Mouse (Mus musculus): ENCODE results near the gene Dctpp1. TPM values are rescaled to one million over a fixed set of nuclear protein-coding genes. Genes with fewer than 3 reads are reported as not detected.

Dctpp1 gene
- 205 and 228 TPM in 2 replicates for polyA plus RNA-seq (2014; fragmentation: Nextera tagmentation; extraction: Ambion mirVana)

DNA sequence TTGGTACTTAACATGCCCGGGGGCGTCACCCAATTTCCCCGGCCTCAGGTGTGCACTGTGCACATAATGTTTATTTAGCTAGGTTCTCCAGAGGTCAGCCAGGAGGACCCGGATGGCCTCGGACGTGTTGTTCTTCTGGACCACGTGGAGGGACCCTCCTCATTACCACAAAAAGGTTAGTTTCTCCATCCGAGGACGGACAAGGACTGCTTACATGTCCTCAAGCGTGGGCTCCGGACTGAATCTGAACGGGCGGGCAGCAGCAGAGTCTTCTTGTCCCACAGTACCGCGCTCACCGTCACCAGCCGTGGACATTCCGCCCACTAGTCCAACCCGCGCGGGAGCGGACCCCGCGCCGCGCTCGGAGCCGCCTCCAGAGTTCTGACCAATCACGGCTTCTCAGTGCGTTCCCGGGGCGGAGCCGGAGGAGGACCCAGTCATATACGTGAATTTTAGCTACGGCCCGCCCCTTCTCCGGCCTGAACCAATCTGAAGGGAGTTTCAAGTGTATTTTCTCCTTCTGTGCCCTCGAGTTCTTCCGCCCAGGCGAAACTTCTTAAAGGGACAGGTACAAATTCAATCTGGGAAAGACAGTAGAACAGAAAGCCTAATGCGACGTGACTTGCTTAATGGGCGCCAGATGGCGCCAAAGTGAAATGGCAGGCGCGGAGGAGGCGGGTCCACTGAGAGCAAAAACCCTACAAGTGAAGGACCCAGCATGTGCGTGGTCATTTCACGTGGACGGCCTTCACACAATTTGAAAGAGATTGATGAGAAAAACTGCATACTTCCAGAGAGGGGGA lies at the start of gene Dctpp1:
Gene Dctpp1, minus strand, starts transcription at position 401 of the 803 bp plus-strand sequence.
- no peak within 1 kb of the TSS for H3K27ac ChIP-seq (ENCODE audit: low read depth, low read length)
- peak within 1 kb of the TSS; percentile 71 for H3K4me3 ChIP-seq (ENCODE audit: low read depth, low read length)
- H3K9me3 ChIP-seq (ENCODE audit: control insufficient read depth, low read length), result no peaks in the 10 kb centered on the region
- H3K9ac ChIP-seq (ENCODE audit: low read length), result peak within 1 kb of the TSS; percentile 71
- ATAC-seq (ENCODE audit: insufficient read depth, low FRiP score, low TSS enrichment) (peak; percentile 98), DNase-seq (ENCODE audit: low spot score) (peak; percentile 98)
- 0 out of 2 replicates have a peak, but pooled peaks cover 2% of the 10 kb centered on the region for H3K4me1 ChIP-seq (ENCODE audit: control insufficient read depth, insufficient read depth, low read length)
- no peaks in the 10 kb centered on the region for H3K36me3 ChIP-seq (ENCODE audit: control insufficient read depth, insufficient read depth, low read length)
- peak within 1 kb of the TSS; percentile 95 for H3K4me2 ChIP-seq (ENCODE audit: low read depth)
- whole genome bisulfite sequencing, result under 1% methylated on average over 50 of the region's 50 CpGs
- no peaks in the 10 kb centered on the region for H3K27me3 ChIP-seq (ENCODE audit: control insufficient read depth, insufficient read depth, low read length)

DNA sequence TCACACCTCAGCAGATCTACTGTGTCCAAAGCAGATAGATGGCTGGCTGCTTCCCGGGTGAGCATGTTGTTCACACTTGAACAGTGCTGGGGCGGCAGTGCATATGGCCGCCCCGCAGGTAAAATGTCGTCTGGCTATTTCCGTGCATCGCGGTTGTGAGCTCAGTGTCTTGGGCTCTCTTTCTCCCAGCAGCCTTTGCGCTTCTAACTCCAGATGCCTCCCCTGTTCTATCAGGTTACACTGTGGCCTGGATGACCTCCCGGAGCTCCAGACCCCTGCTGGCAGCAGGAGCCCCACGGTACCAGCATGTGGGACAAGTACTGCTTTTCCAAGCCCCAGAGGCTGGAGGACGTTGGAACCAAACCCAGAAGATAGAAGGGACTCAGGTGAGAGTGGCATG lies 49.4 kb upstream of the Dctpp1 start:
- no peaks in the 10 kb centered on the region for H3K9me3 ChIP-seq (ENCODE audit: control insufficient read depth, low read length)
- WGBS, result 72% methylated on average over 12 of the region's 12 CpGs
- no peaks in the 10 kb centered on the region for H3K36me3 ChIP-seq (ENCODE audit: control insufficient read depth, insufficient read depth, low read length)

DNA sequence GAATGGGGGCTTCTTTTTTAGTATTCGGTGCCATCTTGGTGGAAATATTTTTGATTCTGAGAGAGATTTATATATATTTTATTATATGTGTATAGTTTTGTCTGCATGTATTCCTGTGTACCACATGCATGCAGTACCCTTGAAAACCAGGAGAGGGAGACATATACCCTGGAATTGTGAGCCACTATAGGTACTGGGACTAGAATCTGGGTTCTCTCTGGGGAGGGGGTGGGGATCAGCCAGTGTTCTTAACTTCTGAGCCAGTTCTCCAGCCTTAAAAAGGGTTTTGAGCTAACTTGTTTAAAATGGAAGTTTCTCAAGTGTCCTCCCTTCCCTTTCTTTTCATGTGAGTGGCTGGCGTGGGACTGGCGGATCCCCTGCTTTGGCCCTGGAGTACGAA lies 48.4 kb upstream of the Dctpp1 start:
- ATAC-seq (ENCODE audit: insufficient read depth, low FRiP score, low TSS enrichment), result no peak
- no peak overlapping the region for H3K9ac ChIP-seq (ENCODE audit: low read length)
- 69% methylated on average over 4 of the region's 4 CpGs for WGBS
- no peaks in the 10 kb centered on the region for H3K4me1 ChIP-seq (ENCODE audit: control insufficient read depth, insufficient read depth, low read length)
- H3K27me3 ChIP-seq (ENCODE audit: control insufficient read depth, insufficient read depth, low read length), result no peaks in the 10 kb centered on the region
- no peak overlapping the region for H3K27ac ChIP-seq (ENCODE audit: low read depth, low read length)
- H3K4me2 ChIP-seq (ENCODE audit: low read depth), result no peak overlapping the region
- no peaks in the 10 kb centered on the region for H3K36me3 ChIP-seq (ENCODE audit: control insufficient read depth, insufficient read depth, low read length)
- peak; percentile 44 for DNase-seq (ENCODE audit: low spot score)
- H3K9me3 ChIP-seq (ENCODE audit: control insufficient read depth, low read length), result no peaks in the 10 kb centered on the region
- H3K4me3 ChIP-seq (ENCODE audit: low read depth, low read length), result no peak overlapping the region

More for the DNA sequence above, 49.4 kb upstream of the Dctpp1 start:
- DNase-seq (ENCODE audit: low spot score), result no peak
- Histone ChIP-seq H3K4me3 (ENCODE audit: low read depth, low read length) (no peak overlapping the region), H3K4me1 (ENCODE audit: control insufficient read depth, insufficient read depth, low read length) (no peaks in the 10 kb centered on the region), H3K4me2 (ENCODE audit: low read depth) (no peak overlapping the region), H3K27me3 (ENCODE audit: control insufficient read depth, insufficient read depth, low read length) (no peaks in the 10 kb centered on the region), H3K9ac (ENCODE audit: low read length) (no peak overlapping the region), H3K27ac (ENCODE audit: low read depth, low read length) (no peak overlapping the region)
- no peak for ATAC-seq (ENCODE audit: insufficient read depth, low FRiP score, low TSS enrichment)

DNA sequence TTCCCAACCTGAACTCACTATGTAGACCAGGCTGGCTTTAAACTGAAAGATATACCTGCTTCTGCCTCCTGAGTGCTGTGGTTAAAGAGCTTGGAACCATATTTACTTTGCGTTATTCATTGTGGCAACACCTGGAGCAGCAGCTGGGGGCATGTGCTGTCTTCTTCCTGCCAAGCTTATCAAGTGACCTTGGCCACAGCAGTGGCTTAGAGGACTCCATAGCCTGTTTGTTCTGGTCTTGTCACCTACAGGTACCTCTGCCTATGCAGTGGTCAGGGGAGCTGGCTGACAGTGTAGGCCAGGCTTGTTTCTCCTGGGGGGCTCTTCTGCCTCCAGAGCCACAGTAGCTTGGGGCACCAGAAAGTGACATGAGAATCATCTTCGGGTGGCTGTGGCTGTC lies 47.9 kb upstream of the Dctpp1 start:
- Histone ChIP-seq H3K27ac (ENCODE audit: low read depth, low read length) (no peak overlapping the region), H3K27me3 (ENCODE audit: control insufficient read depth, insufficient read depth, low read length) (no peaks in the 10 kb centered on the region), H3K4me3 (ENCODE audit: low read depth, low read length) (no peak overlapping the region), H3K36me3 (ENCODE audit: control insufficient read depth, insufficient read depth, low read length) (no peaks in the 10 kb centered on the region), H3K4me2 (ENCODE audit: low read depth) (no peak overlapping the region), H3K9me3 (ENCODE audit: control insufficient read depth, low read length) (no peaks in the 10 kb centered on the region), H3K9ac (ENCODE audit: low read length) (no peak overlapping the region), H3K4me1 (ENCODE audit: control insufficient read depth, insufficient read depth, low read length) (no peaks in the 10 kb centered on the region)
- ATAC-seq (ENCODE audit: insufficient read depth, low FRiP score, low TSS enrichment), result no peak
- no peak for DNase-seq (ENCODE audit: low spot score)
- 84% methylated on average over 2 of the region's 2 CpGs for WGBS

DNA sequence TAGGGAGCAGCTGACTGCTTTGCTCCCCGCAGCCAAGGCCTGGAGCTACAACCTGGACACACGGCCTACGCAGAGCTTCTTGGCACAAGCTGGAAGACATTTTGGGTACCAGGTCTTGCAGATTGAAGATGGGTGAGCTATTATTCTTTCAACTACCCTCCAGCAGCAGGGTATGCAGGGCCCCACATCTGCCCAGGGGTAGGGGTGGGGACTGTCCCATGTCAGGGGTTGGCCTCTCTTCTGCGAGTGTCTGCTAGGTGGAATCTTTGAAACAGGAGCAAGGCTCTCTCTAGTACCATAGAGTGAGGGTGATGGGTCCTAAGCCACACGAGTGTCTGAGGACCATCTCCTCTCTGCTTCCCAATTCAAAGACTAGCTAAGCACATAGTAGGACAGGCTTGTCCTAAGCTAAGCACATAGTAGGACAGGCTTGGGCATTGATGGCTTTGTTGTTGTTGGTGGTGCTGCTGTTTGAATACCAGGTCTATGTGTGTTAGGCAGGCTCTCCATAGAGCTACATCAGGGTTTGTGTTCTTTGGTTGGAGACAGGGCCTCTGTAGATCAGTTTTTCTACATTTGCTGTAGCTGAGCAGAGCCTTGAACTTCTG lies 37.2 kb upstream of the Dctpp1 start:
- no peaks in the 10 kb centered on the region for H3K9me3 ChIP-seq (ENCODE audit: control insufficient read depth, low read length)
- 94% methylated on average over 5 of the region's 5 CpGs for WGBS
- ATAC-seq (ENCODE audit: insufficient read depth, low FRiP score, low TSS enrichment), result no peak

DNA sequence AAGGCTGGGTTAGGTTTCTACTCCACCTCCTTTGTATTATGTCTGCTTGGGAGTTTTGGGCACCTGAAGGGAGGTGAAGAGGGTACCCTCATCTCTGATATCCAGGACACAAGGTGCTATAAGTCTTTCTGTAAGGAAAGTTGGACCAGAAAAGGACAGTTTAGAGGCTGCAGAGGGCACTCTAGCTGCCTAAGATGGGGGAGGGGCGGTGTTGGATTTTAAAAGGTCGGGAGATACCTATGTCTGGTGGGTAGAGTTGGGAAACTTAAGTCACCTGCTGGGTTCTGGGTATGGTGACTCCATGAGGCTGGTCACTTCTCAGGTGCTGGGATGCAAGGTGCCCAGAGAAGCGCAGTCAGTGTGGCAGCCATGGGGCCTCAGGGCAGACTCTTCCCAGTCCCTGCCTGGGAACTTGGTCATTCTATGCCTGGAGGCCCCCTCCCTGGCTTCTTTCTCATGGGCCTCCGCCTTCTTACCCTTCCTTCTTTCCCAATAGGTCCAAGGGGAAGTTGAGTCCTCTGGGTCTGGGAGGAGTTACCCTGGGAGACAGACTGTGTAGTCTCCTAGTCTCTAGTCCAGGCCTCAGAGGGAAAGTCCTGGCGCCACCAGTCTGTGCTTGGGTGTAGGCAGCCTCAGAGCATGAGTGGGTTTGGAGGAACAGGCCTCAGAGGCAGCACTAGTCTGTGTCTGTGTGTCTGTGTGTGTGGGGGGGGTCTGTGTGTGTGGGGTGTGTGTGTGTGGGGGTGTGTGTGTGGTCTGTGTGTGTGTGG lies 36.5 kb upstream of the Dctpp1 start:
- no peak overlapping the region for H3K9ac ChIP-seq (ENCODE audit: low read length)
- H3K36me3 ChIP-seq (ENCODE audit: control insufficient read depth, insufficient read depth, low read length), result no peaks in the 10 kb centered on the region
- no peaks in the 10 kb centered on the region for H3K9me3 ChIP-seq (ENCODE audit: control insufficient read depth, low read length)
- H3K27me3 ChIP-seq (ENCODE audit: control insufficient read depth, insufficient read depth, low read length), result no peaks in the 10 kb centered on the region
- H3K27ac ChIP-seq (ENCODE audit: low read depth, low read length), result no peak overlapping the region
- DNase-seq (ENCODE audit: low spot score) (no peak), ATAC-seq (ENCODE audit: insufficient read depth, low FRiP score, low TSS enrichment) (no peak)
- H3K4me1 ChIP-seq (ENCODE audit: control insufficient read depth, insufficient read depth, low read length), result no peaks in the 10 kb centered on the region
- no peak overlapping the region for H3K4me3 ChIP-seq (ENCODE audit: low read depth, low read length)
- no peak overlapping the region for H3K4me2 ChIP-seq (ENCODE audit: low read depth)
- WGBS, result 83% methylated on average over 5 of the region's 5 CpGs

More for the DNA sequence above, 37.2 kb upstream of the Dctpp1 start:
- H3K27me3 ChIP-seq (ENCODE audit: control insufficient read depth, insufficient read depth, low read length), result no peaks in the 10 kb centered on the region
- H3K4me2 ChIP-seq (ENCODE audit: low read depth), result no peak overlapping the region
- H3K4me3 ChIP-seq (ENCODE audit: low read depth, low read length), result no peak overlapping the region
- no peaks in the 10 kb centered on the region for H3K4me1 ChIP-seq (ENCODE audit: control insufficient read depth, insufficient read depth, low read length)
- H3K9ac ChIP-seq (ENCODE audit: low read length), result no peak overlapping the region
- H3K27ac ChIP-seq (ENCODE audit: low read depth, low read length), result no peak overlapping the region
- DNase-seq (ENCODE audit: low spot score), result no peak
- H3K36me3 ChIP-seq (ENCODE audit: control insufficient read depth, insufficient read depth, low read length), result no peaks in the 10 kb centered on the region

DNA sequence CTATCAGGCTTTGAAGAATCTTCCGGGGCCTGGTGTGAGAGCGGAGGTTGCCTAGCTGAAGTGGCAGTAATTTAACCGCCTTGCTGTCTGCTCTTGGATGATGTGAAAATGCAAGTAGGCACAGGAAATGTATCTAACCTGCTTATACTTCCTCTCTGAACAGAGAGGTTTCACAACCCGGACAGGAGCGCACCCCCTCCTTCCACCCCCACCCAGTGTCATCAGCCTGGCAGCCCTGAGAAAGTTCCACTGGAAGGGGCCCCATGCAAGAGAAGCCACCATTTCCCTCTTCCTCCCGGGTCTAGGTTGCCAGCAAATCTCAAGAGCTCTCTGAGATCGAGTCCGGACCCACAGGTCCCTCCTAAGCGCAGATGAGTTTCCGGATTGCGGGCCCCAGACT lies 35.6 kb upstream of the Dctpp1 start, which contains the start of gene Itgal:
Gene Itgal, plus strand, starts transcription at position 163 of the 400 bp plus-strand sequence.
- ATAC-seq (ENCODE audit: insufficient read depth, low FRiP score, low TSS enrichment), result no peak
- DNase-seq (ENCODE audit: low spot score), result no peak
- no peak within 1 kb of the TSS for H3K4me2 ChIP-seq (ENCODE audit: low read depth)
- no peak within 1 kb of the TSS for H3K27ac ChIP-seq (ENCODE audit: low read depth, low read length)
- no peaks in the 10 kb centered on the region for H3K27me3 ChIP-seq (ENCODE audit: control insufficient read depth, insufficient read depth, low read length)
- WGBS, result 82% methylated on average over 11 of the region's 11 CpGs
- H3K9ac ChIP-seq (ENCODE audit: low read length), result no peak within 1 kb of the TSS
- H3K4me1 ChIP-seq (ENCODE audit: control insufficient read depth, insufficient read depth, low read length), result no peaks in the 10 kb centered on the region
- H3K9me3 ChIP-seq (ENCODE audit: control insufficient read depth, low read length), result no peaks in the 10 kb centered on the region
- no peak within 1 kb of the TSS for H3K4me3 ChIP-seq (ENCODE audit: low read depth, low read length)
- H3K36me3 ChIP-seq (ENCODE audit: control insufficient read depth, insufficient read depth, low read length), result no peaks in the 10 kb centered on the region

DNA sequence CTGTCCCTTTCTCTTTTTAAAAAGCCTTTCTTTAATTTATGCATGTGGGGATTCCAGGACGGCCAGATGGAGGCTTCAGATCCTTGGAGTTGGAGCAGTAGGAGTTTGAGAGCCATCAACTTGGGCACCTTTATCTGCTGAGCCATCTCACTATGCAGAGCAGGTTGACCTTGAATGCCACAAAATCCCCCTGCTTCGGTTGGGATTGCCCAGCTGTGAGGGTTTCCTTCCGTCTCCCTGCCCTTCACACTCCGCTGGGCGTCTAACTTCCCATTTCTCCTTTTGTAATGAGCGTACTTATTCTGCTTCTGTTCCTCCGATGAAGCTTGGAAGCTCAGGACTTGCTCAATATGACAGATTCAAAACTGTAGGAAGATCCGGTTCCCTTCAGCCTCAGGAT lies 29.6 kb upstream of the Dctpp1 start:
- ATAC-seq (ENCODE audit: insufficient read depth, low FRiP score, low TSS enrichment) (no peak), DNase-seq (ENCODE audit: low spot score) (no peak)
- Histone ChIP-seq H3K9me3 (ENCODE audit: control insufficient read depth, low read length) (peaks cover 10% of the 10 kb centered on the region), H3K4me1 (ENCODE audit: control insufficient read depth, insufficient read depth, low read length) (no peaks in the 10 kb centered on the region), H3K9ac (ENCODE audit: low read length) (no peak overlapping the region), H3K4me3 (ENCODE audit: low read depth, low read length) (no peak overlapping the region), H3K27me3 (ENCODE audit: control insufficient read depth, insufficient read depth, low read length) (no peaks in the 10 kb centered on the region), H3K27ac (ENCODE audit: low read depth, low read length) (no peak overlapping the region), H3K4me2 (ENCODE audit: low read depth) (no peak overlapping the region), H3K36me3 (ENCODE audit: control insufficient read depth, insufficient read depth, low read length) (no peaks in the 10 kb centered on the region)
- WGBS, result 74% methylated on average over 8 of the region's 8 CpGs

All from neural tube, embryonic 11.5 days (tissue).